In genomic region chr4:63480098-63480844, GRCm38 (mm10) we compare ENCODE assay signal across 9 mouse cellular contexts. TPM values are rescaled to one million over a fixed set of nuclear protein-coding genes. Genes with fewer than 3 reads are reported as not detected.
A peak's percentile ranks its signal among the peaks of the same experiment; 100 is the strongest.
DNase-seq lines count a peak whose midpoint lies in the region; ATAC-seq and TF ChIP-seq lines count a peak whose summit lies in the region.
"Had no signal": no experiment of that assay in that cellular context is flagged by ENCODE, and none has a peak within 500 bp of the region (broad histone marks: within the 10 kb centered on the region; RNA-seq: fewer than 3 reads in every experiment).

No protein-coding gene starts in this region.

- no peak overlapping the region for H3K27ac ChIP-seq in embryonic facial prominence, embryonic 13.5 days
- peak overlapping the region; percentile 69 for H3K27ac ChIP-seq in midbrain, embryonic 10.5 days (replicated peaks)
- H3K27ac ChIP-seq in small intestine, adult 2 months (ENCODE audit: insufficient read depth, low read depth, low read length), result peak overlapping the region; percentile 72
- H3K27ac ChIP-seq: heart, embryonic 15.5 days had no signal

- 0 out of 2 replicates have a peak overlapping the region, but pooled peaks have one; percentile 32 for H3K9ac ChIP-seq in embryonic facial prominence, embryonic 13.5 days
- H3K9ac ChIP-seq: heart, embryonic 15.5 days had no signal

- H3K9me3 ChIP-seq in embryonic facial prominence, embryonic 13.5 days, result no peaks in the 10 kb centered on the region
- no peaks in the 10 kb centered on the region for H3K9me3 ChIP-seq in midbrain, embryonic 10.5 days (replicated peaks)
- H3K9me3 ChIP-seq: heart, embryonic 15.5 days had no signal

- H3K36me3 ChIP-seq in embryonic facial prominence, embryonic 13.5 days, result no peaks in the 10 kb centered on the region
- H3K36me3 ChIP-seq in midbrain, embryonic 10.5 days, result peaks cover 7% of the 10 kb centered on the region; the same call in 1 of the 2 replicates
- H3K36me3 ChIP-seq in small intestine, adult 2 months (ENCODE audit: control insufficient read depth, insufficient read depth, low read length), result no peaks in the 10 kb centered on the region
- H3K36me3 ChIP-seq: heart, embryonic 15.5 days had no signal

- peak overlapping the region; percentile 14; the same call in 1 of the 2 replicates for H3K4me2 ChIP-seq in embryonic facial prominence, embryonic 13.5 days
- H3K4me2 ChIP-seq: heart, embryonic 15.5 days had no signal

- no peak for ATAC-seq in embryonic facial prominence, embryonic 13.5 days (ENCODE audit: insufficient number of reproducible peaks, insufficient read depth, low FRiP score, low TSS enrichment, low read depth)

- WGBS in embryonic facial prominence, embryonic 13.5 days, result 37% methylated on average over 11 of the region's 11 CpGs
- WGBS in midbrain, embryonic 10.5 days, result 34% methylated on average over 11 of the region's 11 CpGs
- WGBS in small intestine, adult 2 months, result 14% methylated on average over 11 of the region's 11 CpGs

- DNase-seq in adrenal gland, adult 18-20 months (ENCODE audit: low spot score in 2 of 2), result peak; percentile 54 to 61
- no peak for DNase-seq in adrenal gland, adult 2 months
- DNase-seq in adipocyte (ENCODE audit: low spot score), result peak; percentile 58
- peak; percentile 60 for DNase-seq in heart, postnatal 4 days
- DNase-seq in layer of hippocampus, postnatal 10 days (ENCODE audit: low spot score in 2 of 2), result peak; percentile 50 to 70
- DNase-seq in midbrain, embryonic 10.5 days (ENCODE audit: low spot score), result peak; percentile 63

- H3K4me3 ChIP-seq in embryonic facial prominence, embryonic 13.5 days, result no peak overlapping the region
- H3K4me3 ChIP-seq in midbrain, embryonic 10.5 days, result no peak overlapping the region
- H3K4me3 ChIP-seq in small intestine, adult 2 months (ENCODE audit: low read depth, low read length), result peak overlapping the region; percentile 28
- H3K4me3 ChIP-seq: heart, embryonic 15.5 days had no signal

- no peak for TF ChIP-seq POLR2A in small intestine, adult 2 months (IDR thresholded peaks at IDR 0.05; ENCODE audit: low read depth, low read length)

- peaks cover 11% of the 10 kb centered on the region for H3K4me1 ChIP-seq in embryonic facial prominence, embryonic 13.5 days
- peaks cover 62% of the 10 kb centered on the region for H3K4me1 ChIP-seq in midbrain, embryonic 10.5 days
- peaks cover 11% of the 10 kb centered on the region for H3K4me1 ChIP-seq in small intestine, adult 2 months (ENCODE audit: control insufficient read depth, insufficient read depth, insufficient read length, low read length)

- peak; percentile 94; the same call in 1 of the 2 replicates for TF ChIP-seq CTCF in small intestine, adult 2 months (IDR thresholded peaks at IDR 0.05; ENCODE audit: extremely low read depth, insufficient read length, insufficient replicate concordance, low read depth, low read length)

- H3K27me3 ChIP-seq in embryonic facial prominence, embryonic 13.5 days, result no peaks in the 10 kb centered on the region
- H3K27me3 ChIP-seq in midbrain, embryonic 10.5 days (ENCODE audit: low read depth, poor library complexity, severe bottlenecking), result no peaks in the 10 kb centered on the region
- no peaks in the 10 kb centered on the region for H3K27me3 ChIP-seq in small intestine, adult 2 months (ENCODE audit: control insufficient read depth, insufficient read depth, low read length)
- H3K27me3 ChIP-seq: heart, embryonic 15.5 days had no signal

RNA-seq across cellular contexts. Expression of gene Whrn, which starts 15.5 kb away (rescaled TPM):
- total RNA-seq in adrenal gland, adult 18-20 months (2021), result 10 to 100 TPM; 41.4 to 59.6 TPM
- total RNA-seq in adrenal gland, adult 2 months (2021), result 10 to 100 TPM; 51.5 to 57.1 TPM
- 96.9 and 101 TPM in 2 replicates for polyA plus RNA-seq in adrenal gland, adult 2 months (2012; rRNA removed)
- 4.2 and 5.9 TPM in 2 replicates for polyA plus RNA-seq in embryonic facial prominence, embryonic 13.5 days (2015; fragmentation: Nextera tagmentation; extraction: Ambion mirVana)
- 1 to 10 TPM; 5.1 to 8.9 TPM for total RNA-seq in heart, postnatal 4 days (2021)
- 10 to 100 TPM; 23.8 to 29.4 TPM for total RNA-seq in layer of hippocampus, postnatal 10 days (2021)
- 8.6 and 8.8 TPM in 2 replicates for polyA plus RNA-seq in midbrain, embryonic 10.5 days (2016; fragmentation: Nextera tagmentation; extraction: Ambion mirVana)
- 14.0 and 20.2 TPM in 2 replicates for polyA plus RNA-seq in small intestine, adult 2 months (2012; rRNA removed)
